Mouse (Mus musculus): ENCODE data around the gene Cdc25b. TPM values are rescaled to one million over a fixed set of nuclear protein-coding genes. Genes with fewer than 3 reads are reported as not detected.

The Cdc25b gene
- total RNA-seq, 4 experiments from 2014 or later = 1.2 to 2.3 (median 1.9) TPM

GRCm38 (mm10) chr2:131189521-131190309 lies 3.0 kb downstream of the Cdc25b start:
- DNase-seq (ENCODE audit: low spot score in 2 of 2) = peak in 1 of 2 experiments; percentile 56

GRCm38 (mm10) chr2:131190344-131191004 lies 3.7 kb downstream of the Cdc25b start:
- no peak for DNase-seq (ENCODE audit: low spot score in 2 of 2)

- DNase-seq (ENCODE audit: low spot score in 2 of 2) = no peak
Measured at GRCm38 (mm10) chr2:131191005-131191390, 4.2 kb downstream of the Cdc25b start.

- DNase-seq (ENCODE audit: low spot score in 2 of 2) = no peak
Measured at GRCm38 (mm10) chr2:131196606-131197316, 10.0 kb downstream of the Cdc25b start.

- no peak for DNase-seq (ENCODE audit: low spot score in 2 of 2)
Measured at GRCm38 (mm10) chr2:131200710-131201109, 14.0 kb downstream of the Cdc25b start.

- no peak for DNase-seq (ENCODE audit: low spot score in 2 of 2)
Measured at GRCm38 (mm10) chr2:131201262-131201661, 14.5 kb downstream of the Cdc25b start.

GRCm38 (mm10) chr2:131203816-131204409 lies 17.2 kb downstream of the Cdc25b start:
- DNase-seq (ENCODE audit: low spot score in 2 of 2) = no peak

- DNase-seq (ENCODE audit: low spot score in 2 of 2) = peak; percentile 94 to 96
Measured at GRCm38 (mm10) chr2:131204410-131204981, 17.7 kb downstream of the Cdc25b start.

GRCm38 (mm10) chr2:131205521-131206182 lies 18.9 kb downstream of the Cdc25b start:
- DNase-seq (ENCODE audit: low spot score in 2 of 2) = no peak

- no peak for DNase-seq (ENCODE audit: low spot score in 2 of 2)
Measured at GRCm38 (mm10) chr2:131206778-131207177, 20.0 kb downstream of the Cdc25b start, which contains the start of gene Ap5s1. Gene Ap5s1, plus strand, starts transcription at chr2:131207078.

GRCm38 (mm10) chr2:131208356-131208755 lies 21.6 kb downstream of the Cdc25b start:
- DNase-seq (ENCODE audit: low spot score in 2 of 2) = no peak

GRCm38 (mm10) chr2:131209125-131209795 lies 22.5 kb downstream of the Cdc25b start:
- peak in 1 of 2 experiments; percentile 17 for DNase-seq (ENCODE audit: low spot score in 2 of 2)

GRCm38 (mm10) chr2:131209969-131210792 lies 23.4 kb downstream of the Cdc25b start:
- DNase-seq (ENCODE audit: low spot score in 2 of 2) = peak; percentile 90 to 93

- no peak for DNase-seq (ENCODE audit: low spot score in 2 of 2)
Measured at GRCm38 (mm10) chr2:131211026-131211615, 24.4 kb downstream of the Cdc25b start.

GRCm38 (mm10) chr2:131213773-131214172 lies 27.0 kb downstream of the Cdc25b start:
- no peak for DNase-seq (ENCODE audit: low spot score in 2 of 2)

GRCm38 (mm10) chr2:131215941-131216858 lies 29.5 kb downstream of the Cdc25b start:
- peak in 1 of 2 experiments; percentile 25 for DNase-seq (ENCODE audit: low spot score in 2 of 2)

- no peak for DNase-seq (ENCODE audit: low spot score in 2 of 2)
Measured at GRCm38 (mm10) chr2:131220030-131220429, 33.3 kb downstream of the Cdc25b start.

Measured in gastrocnemius, adult 8-10 months (tissue).